Comparison of ENCODE assay signal across 13 mouse cellular contexts in the genomic region with DNA sequence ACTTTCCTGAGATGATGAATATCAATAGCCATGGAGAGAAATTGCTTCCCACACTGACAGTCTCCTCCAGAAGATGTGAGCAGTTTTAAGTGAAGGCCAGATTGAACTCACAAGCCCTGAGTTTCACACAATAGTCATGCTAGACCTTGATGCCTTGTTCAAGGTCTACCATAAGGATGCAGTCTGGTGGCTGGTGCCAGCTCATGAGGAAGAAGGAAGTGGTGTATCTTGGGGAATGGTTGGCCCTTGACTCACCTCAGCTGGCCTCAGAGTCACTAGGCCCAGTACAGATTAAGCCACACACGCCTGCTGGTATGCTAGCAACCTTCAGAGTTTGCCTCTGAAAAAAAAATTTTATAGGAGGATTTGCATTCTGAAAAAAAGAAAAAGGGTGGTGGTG.
DNase-seq lines count a peak whose midpoint lies in the region; ATAC-seq lines count a peak whose summit lies in the region.
"Had no signal": no experiment of that assay in that cellular context is flagged by ENCODE, and none has a peak within 500 bp of the region (broad histone marks: within the 10 kb centered on the region; RNA-seq: fewer than 3 reads in every experiment).

No protein-coding gene starts in this region.

- peak; percentile 26 to 71 for DNase-seq in adrenal gland, adult (ENCODE audit: inconsistent age in 2 of 2, low spot score in 1 of 2)
- DNase-seq in adrenal gland, postnatal 4 days (ENCODE audit: low spot score in 2 of 2), result no peak
- peak; percentile 31 for DNase-seq in 3134 (ENCODE audit: extremely low read depth, insufficient read length, low spot score)
- DNase-seq in adrenal gland, adult 8-10 months, result peak; percentile 45
- DNase-seq in adrenal gland, postnatal 36 days, result peak; percentile 51 to 61
- DNase-seq in thymus, adult 18-20 months, result no peak
- DNase-seq: cerebellum, adult 11-12 months; cerebellum, adult 9-10 months; cerebellum, postnatal 25 days; gastrocnemius, postnatal 10 days; heart, adult 2 months had no signal

- no peak for ATAC-seq in CD4-positive, CD25-positive, alpha-beta regulatory T cell, adult 4 months
- ATAC-seq: intestine, embryonic 16.5 days had no signal

Comparison
In these comparisons a context has a peak if more than half of its experiments do, and no peak if none do; other contexts are left out.
1. DNase-seq: peak in adrenal gland, adult (2 of 2), 3134 (single experiment), adrenal gland, adult 8-10 months (single experiment) and adrenal gland, postnatal 36 days (2 of 2); none in adrenal gland, postnatal 4 days (0 of 2) and thymus, adult 18-20 months (0 of 2).